Mouse (Mus musculus): ENCODE data around the gene Ankrd66. TPM values are rescaled to one million over a fixed set of nuclear protein-coding genes. Genes with fewer than 3 reads are reported as not detected.

The Ankrd66 gene
- polyA plus RNA-seq, 1 experiment = 0.20 TPM

DNA sequence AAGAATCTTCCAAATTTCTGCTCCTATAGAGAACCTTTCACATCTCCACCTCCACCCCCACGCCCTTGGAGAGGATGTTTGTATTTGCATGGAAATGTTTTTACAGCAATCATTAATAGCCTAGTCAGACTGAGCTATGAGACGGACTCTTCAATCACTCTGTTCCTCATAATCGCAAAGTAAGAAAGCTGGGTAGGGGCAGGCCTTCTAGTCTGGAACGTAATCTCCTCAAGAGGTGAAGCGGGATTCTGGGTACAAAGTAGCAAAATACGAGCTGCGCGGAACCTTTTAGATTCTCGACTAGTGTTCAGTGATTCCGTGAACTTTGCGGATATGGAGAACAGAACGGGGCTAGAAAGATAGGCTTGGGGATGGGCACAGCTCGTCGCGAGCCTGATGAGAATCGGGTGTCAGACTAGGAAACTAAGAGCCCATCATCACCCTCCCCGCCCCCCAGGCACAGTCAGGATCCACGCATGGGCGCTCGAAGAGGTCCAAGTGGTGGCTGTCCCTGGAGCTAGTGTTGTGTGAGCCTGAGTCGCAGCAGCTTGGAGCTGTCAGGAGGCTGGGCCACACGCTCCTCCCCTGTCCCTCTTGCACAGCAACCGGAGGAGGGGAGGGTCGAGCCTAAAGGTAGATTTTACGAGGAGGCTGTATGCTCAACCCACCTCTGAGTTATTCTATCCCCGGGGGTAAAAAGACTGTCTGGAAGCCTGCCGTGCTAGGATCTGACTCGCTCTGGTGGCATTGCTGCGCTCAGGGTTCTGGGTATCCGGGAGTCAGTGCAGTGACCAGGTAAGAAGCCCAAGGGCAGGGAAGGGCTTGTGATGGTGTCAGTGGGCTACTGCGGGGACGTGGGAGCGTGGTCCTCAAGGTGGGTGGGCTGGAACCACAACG is 24.8 kb upstream of the Ankrd66 start, which contains the start of gene Pla2g7:
Gene Pla2g7, plus strand, starts transcription at position 107 of the 897 bp plus-strand sequence.
- peak within 1 kb of the TSS; percentile 23 for H3K4me3 ChIP-seq (ENCODE audit: insufficient read depth, poor library complexity, severe bottlenecking)
- no peaks in the 10 kb centered on the region for H3K36me3 ChIP-seq (ENCODE audit: control insufficient read depth, insufficient read depth)
- TF ChIP-seq USF1 (IDR thresholded peaks at IDR 0.05; ENCODE audit: low read depth) = no peak
- TF ChIP-seq MYOG (IDR thresholded peaks at IDR 0.05; ENCODE audit: control insufficient read depth, extremely low read depth, insufficient read length) = no peak
- no peak for TF ChIP-seq CEBPB (IDR thresholded peaks at IDR 0.05; ENCODE audit: low read depth)
- no peak for TF ChIP-seq CTCF (IDR thresholded peaks at IDR 0.05; ENCODE audit: control insufficient read depth, insufficient read depth, insufficient read length)
- no peak for TF ChIP-seq FOSL1 (IDR thresholded peaks at IDR 0.05; ENCODE audit: insufficient read depth, low read length, poor library complexity, severe bottlenecking)
- no peak for TF ChIP-seq MYOD1 (IDR thresholded peaks at IDR 0.05; ENCODE audit: control insufficient read depth, insufficient read length, low read depth)
- no peak for TF ChIP-seq MAX (IDR thresholded peaks at IDR 0.05)
- H3ac ChIP-seq (ENCODE audit: control insufficient read depth, insufficient read length, low read depth) = peak within 1 kb of the TSS; percentile 60
- no peaks in the 10 kb centered on the region for H3K79me2 ChIP-seq (ENCODE audit: control insufficient read depth, insufficient read depth)
- no peaks in the 10 kb centered on the region for H3K27me3 ChIP-seq (ENCODE audit: control insufficient read depth, insufficient read depth, insufficient read length)
- no peaks in the 10 kb centered on the region for H3K79me3 ChIP-seq (ENCODE audit: low read depth)

DNA sequence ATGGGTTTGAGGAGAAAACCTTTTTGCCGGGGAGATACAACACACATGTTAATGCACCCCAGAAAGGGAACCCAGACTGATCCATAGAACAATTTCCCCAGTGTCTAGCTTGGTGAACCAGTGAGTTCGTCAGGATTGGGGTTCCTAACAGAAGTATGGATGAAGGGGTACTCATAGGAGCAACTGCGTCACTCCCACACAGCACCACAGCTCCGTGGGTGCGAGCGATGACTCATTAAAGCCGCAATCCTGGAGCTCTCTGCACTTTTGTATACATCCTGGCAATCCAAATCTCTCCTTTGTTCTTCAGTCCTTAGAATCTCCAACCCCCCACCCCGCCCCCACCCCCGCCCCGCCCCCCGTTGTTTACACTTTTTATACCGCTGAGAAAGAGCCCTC is 24.2 kb upstream of the Ankrd66 start:
- H3ac ChIP-seq (ENCODE audit: control insufficient read depth, insufficient read length, low read depth) = no peak overlapping the region
- H3K36me3 ChIP-seq (ENCODE audit: control insufficient read depth, insufficient read depth) = no peaks in the 10 kb centered on the region
- no peaks in the 10 kb centered on the region for H3K79me3 ChIP-seq (ENCODE audit: low read depth)
- H3K27me3 ChIP-seq (ENCODE audit: control insufficient read depth, insufficient read depth, insufficient read length) = no peaks in the 10 kb centered on the region
- TF ChIP-seq MYOD1 (IDR thresholded peaks at IDR 0.05; ENCODE audit: control insufficient read depth, insufficient read length, low read depth) (no peak), CTCF (IDR thresholded peaks at IDR 0.05; ENCODE audit: control insufficient read depth, insufficient read depth, insufficient read length) (no peak), FOSL1 (IDR thresholded peaks at IDR 0.05; ENCODE audit: insufficient read depth, low read length, poor library complexity, severe bottlenecking) (no peak), MAX (IDR thresholded peaks at IDR 0.05) (no peak), CEBPB (IDR thresholded peaks at IDR 0.05; ENCODE audit: low read depth) (no peak), USF1 (IDR thresholded peaks at IDR 0.05; ENCODE audit: low read depth) (no peak), MYOG (IDR thresholded peaks at IDR 0.05; ENCODE audit: control insufficient read depth, extremely low read depth, insufficient read length) (no peak)
- no peaks in the 10 kb centered on the region for H3K79me2 ChIP-seq (ENCODE audit: control insufficient read depth, insufficient read depth)
- no peak overlapping the region for H3K4me3 ChIP-seq (ENCODE audit: insufficient read depth, poor library complexity, severe bottlenecking)

DNA sequence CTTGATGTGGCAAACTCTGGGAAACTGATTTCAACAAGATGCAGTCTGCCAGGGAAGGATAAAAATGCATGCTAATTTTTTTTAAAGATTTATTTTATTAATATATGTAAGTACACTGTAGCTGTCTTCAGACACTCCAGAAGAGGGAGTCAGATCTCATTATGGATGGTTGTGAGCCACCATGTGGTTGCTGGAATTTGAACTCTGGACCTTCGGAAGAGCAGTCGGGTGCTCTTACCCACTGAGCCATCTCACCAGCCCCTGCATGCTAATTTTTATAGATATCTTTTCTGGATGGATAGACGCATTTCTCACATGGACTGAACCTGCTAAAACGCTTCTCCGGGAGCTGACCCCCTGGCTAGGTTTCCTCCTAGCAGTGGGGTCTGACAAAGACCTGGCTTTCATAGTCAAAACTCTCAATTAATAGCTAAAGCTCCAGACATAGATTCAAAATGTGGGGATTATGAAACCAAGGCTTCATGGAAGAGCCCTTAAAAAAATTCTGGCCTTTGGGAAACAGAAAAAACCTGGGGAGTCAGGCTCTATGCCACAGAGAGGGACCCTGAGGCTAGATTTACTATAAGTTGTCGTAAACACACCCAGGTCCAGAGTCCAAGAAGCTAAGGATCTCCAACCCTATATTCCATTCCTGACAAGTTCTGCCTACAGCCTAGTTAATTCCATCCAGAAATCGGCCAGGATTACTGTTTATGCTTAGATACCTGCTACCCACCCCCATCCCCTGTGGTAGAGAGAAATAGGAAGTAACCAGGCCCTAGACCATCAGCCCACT is 20.0 kb upstream of the Ankrd66 start:
- H3K36me3 ChIP-seq (ENCODE audit: control insufficient read depth, insufficient read depth) = no peaks in the 10 kb centered on the region
- no peak overlapping the region for H3K4me3 ChIP-seq (ENCODE audit: insufficient read depth, poor library complexity, severe bottlenecking)
- no peaks in the 10 kb centered on the region for H3K27me3 ChIP-seq (ENCODE audit: control insufficient read depth, insufficient read depth, insufficient read length)
- H3K79me3 ChIP-seq (ENCODE audit: low read depth) = no peaks in the 10 kb centered on the region
- H3ac ChIP-seq (ENCODE audit: control insufficient read depth, insufficient read length, low read depth) = no peak overlapping the region
- no peaks in the 10 kb centered on the region for H3K79me2 ChIP-seq (ENCODE audit: control insufficient read depth, insufficient read depth)
- TF ChIP-seq CTCF (IDR thresholded peaks at IDR 0.05; ENCODE audit: control insufficient read depth, insufficient read depth, insufficient read length) (no peak), MYOD1 (IDR thresholded peaks at IDR 0.05; ENCODE audit: control insufficient read depth, insufficient read length, low read depth) (no peak), USF1 (IDR thresholded peaks at IDR 0.05; ENCODE audit: low read depth) (no peak), CEBPB (IDR thresholded peaks at IDR 0.05; ENCODE audit: low read depth) (no peak), FOSL1 (IDR thresholded peaks at IDR 0.05; ENCODE audit: insufficient read depth, low read length, poor library complexity, severe bottlenecking) (no peak), MAX (IDR thresholded peaks at IDR 0.05) (no peak), MYOG (IDR thresholded peaks at IDR 0.05; ENCODE audit: control insufficient read depth, extremely low read depth, insufficient read length) (no peak)

DNA sequence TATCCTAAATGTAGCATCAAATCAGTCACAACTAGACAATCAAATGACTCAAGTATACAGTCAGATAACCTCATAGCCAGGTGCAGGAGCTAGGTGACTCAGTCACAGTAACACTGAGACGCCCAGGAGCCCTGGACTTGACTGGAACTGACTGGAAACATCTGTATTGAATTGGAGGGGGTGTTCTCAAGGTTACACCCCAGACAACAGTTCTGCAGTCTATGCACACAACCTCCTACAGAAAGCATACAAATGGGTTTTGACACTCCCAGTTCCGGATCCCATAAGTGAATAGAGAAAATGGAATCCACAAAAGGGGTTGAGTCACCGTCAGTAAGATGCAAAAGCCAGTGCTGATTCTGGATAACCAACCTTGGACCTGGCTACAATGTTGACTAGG is 15.2 kb upstream of the Ankrd66 start:
- Histone ChIP-seq H3K4me3 (ENCODE audit: insufficient read depth, poor library complexity, severe bottlenecking) (no peak overlapping the region), H3K79me2 (ENCODE audit: control insufficient read depth, insufficient read depth) (no peaks in the 10 kb centered on the region), H3K79me3 (ENCODE audit: low read depth) (no peaks in the 10 kb centered on the region), H3K36me3 (ENCODE audit: control insufficient read depth, insufficient read depth) (no peaks in the 10 kb centered on the region), H3ac (ENCODE audit: control insufficient read depth, insufficient read length, low read depth) (no peak overlapping the region), H3K27me3 (ENCODE audit: control insufficient read depth, insufficient read depth, insufficient read length) (no peaks in the 10 kb centered on the region)
- no peak for TF ChIP-seq MYOG (IDR thresholded peaks at IDR 0.05; ENCODE audit: control insufficient read depth, extremely low read depth, insufficient read length)
- no peak for TF ChIP-seq CTCF (IDR thresholded peaks at IDR 0.05; ENCODE audit: control insufficient read depth, insufficient read depth, insufficient read length)
- no peak for TF ChIP-seq MYOD1 (IDR thresholded peaks at IDR 0.05; ENCODE audit: control insufficient read depth, insufficient read length, low read depth)
- TF ChIP-seq MAX (IDR thresholded peaks at IDR 0.05) = no peak
- no peak for TF ChIP-seq FOSL1 (IDR thresholded peaks at IDR 0.05; ENCODE audit: insufficient read depth, low read length, poor library complexity, severe bottlenecking)

DNA sequence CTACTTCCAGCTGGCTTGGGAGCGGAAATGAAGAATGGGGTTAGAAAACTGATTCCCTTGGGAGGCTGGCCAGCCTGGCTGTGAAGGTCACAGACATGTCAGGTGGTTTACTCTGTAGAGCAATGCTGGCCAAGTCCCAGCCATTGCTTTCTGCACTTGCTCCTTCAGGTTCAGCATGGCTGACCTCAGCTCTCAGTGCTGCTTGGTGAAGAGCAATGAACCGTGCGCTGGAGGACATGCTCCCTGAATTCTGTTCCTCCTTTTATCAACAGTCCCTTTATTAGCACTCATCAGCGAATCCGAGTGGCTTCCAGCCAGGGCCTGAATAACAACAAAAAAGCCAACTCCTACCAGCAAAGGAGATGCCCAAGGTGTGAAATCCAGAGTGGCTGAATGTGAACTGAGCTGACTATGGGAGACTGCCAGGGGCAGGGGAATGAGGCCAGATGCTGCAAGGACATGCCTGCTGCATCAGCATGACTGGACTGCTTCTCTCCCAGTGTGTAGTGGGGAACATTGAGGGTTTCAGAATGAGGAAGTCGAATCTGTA is 14.2 kb upstream of the Ankrd66 start:
- Histone ChIP-seq H3K36me3 (ENCODE audit: control insufficient read depth, insufficient read depth) (no peaks in the 10 kb centered on the region), H3K79me3 (ENCODE audit: low read depth) (no peaks in the 10 kb centered on the region), H3K4me3 (ENCODE audit: insufficient read depth, poor library complexity, severe bottlenecking) (no peak overlapping the region), H3K27me3 (ENCODE audit: control insufficient read depth, insufficient read depth, insufficient read length) (no peaks in the 10 kb centered on the region), H3K79me2 (ENCODE audit: control insufficient read depth, insufficient read depth) (no peaks in the 10 kb centered on the region), H3ac (ENCODE audit: control insufficient read depth, insufficient read length, low read depth) (no peak overlapping the region)
- TF ChIP-seq CTCF (IDR thresholded peaks at IDR 0.05; ENCODE audit: control insufficient read depth, insufficient read depth, insufficient read length) (no peak), MYOG (IDR thresholded peaks at IDR 0.05; ENCODE audit: control insufficient read depth, extremely low read depth, insufficient read length) (no peak), USF1 (IDR thresholded peaks at IDR 0.05; ENCODE audit: low read depth) (no peak), FOSL1 (IDR thresholded peaks at IDR 0.05; ENCODE audit: insufficient read depth, low read length, poor library complexity, severe bottlenecking) (no peak)

Data from C2C12 (cell line).